Mouse (Mus musculus) adrenal gland, adult 2 months (tissue): Measurements from ENCODE around the gene Setdb1. TPM values are rescaled to one million over a fixed set of nuclear protein-coding genes. Genes with fewer than 3 reads are reported as not detected.
"Not testable (repeated sequence)": the region's sequence is repeated elsewhere in the genome, so short reads cannot be mapped to it uniquely, and the experiment has no call there.

Experiments
- DNase-seq: peaks from one replicate; pipeline ENCODE4 v3.0.0; 2021
- long read RNA-seq: library from polyadenylated mRNA; stranded (forward); transcript quantifications from one replicate; pipeline ENCODE4 v2.0.0, GENCODE M21; 2021
- polyA plus RNA-seq: library from polyadenylated mRNA; depleted of rRNA; stranded (reverse); fragments of >200 nt; gene quantifications from 2 replicates; pipeline ENCODE4 v1.2.3, GENCODE M21; 2012; rRNA removed
- total RNA-seq, 2 experiments: library from RNA; stranded (reverse); gene quantifications; 2 replicates each; pipeline ENCODE4 v1.2.3; 2021

Gene Setdb1
- total RNA-seq (10 to 100 TPM; 20.7 to 21.7 TPM), polyA plus RNA-seq (6.9 and 7.6 TPM in 2 replicates)
- long read RNA-seq, partial matches to known transcripts, result 3 of 7 reads
- long read RNA-seq, other reads (novel, unspliced or antisense), result 4 of 7 reads

GRCm38 (mm10) chr3:95356701-95357449 is at the start of gene Setdb1:
Gene Setdb1, minus strand, starts transcription at chr3:95357202.
- peak; percentile 95 for DNase-seq

GRCm38 (mm10) chr3:95402741-95403140 is 45.7 kb upstream of the Setdb1 start, which contains the start of gene 4930558C23Rik:
Gene 4930558C23Rik, minus strand, starts transcription at chr3:95402841.
- DNase-seq, result no peak

GRCm38 (mm10) chr3:95394385-95394784 is 37.4 kb upstream of the Setdb1 start:
- DNase-seq, result peak; percentile 18

DNA sequence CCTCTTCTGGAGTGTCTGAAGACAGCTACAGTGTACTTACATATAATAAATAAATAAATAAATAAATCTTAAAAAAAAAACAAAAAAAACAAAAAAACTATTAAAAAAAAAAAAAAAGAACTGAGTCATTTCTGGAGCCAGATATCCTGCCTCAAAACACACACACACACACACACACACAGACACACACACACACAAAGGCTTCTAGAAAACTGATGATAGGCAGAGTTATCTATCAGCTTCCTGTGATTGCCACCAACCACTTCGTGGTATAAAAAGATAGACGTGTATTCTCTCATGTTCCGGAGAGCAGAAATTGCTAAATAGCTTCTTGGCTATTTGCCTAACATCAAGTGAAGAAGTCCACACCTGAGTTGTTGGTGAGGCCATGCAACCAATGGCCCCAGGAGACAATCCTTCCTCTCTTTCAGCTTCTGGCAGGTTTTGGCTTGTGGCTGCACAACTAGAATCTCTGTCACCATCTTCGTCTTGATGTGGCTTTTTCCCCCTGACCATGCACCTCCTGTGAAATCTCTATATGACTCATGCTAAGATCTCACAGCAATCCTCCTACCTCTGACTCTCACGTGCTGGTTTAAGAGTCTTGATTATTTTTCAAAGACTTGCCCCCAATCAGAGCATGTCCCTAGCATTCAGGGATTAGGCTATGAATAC is 28.5 kb upstream of the Setdb1 start:
- no peak for DNase-seq

GRCm38 (mm10) chr3:95373208-95373607 is 16.2 kb upstream of the Setdb1 start:
- no peak for DNase-seq

GRCm38 (mm10) chr3:95370101-95370500 is 13.1 kb upstream of the Setdb1 start:
- DNase-seq, result no peak

DNA sequence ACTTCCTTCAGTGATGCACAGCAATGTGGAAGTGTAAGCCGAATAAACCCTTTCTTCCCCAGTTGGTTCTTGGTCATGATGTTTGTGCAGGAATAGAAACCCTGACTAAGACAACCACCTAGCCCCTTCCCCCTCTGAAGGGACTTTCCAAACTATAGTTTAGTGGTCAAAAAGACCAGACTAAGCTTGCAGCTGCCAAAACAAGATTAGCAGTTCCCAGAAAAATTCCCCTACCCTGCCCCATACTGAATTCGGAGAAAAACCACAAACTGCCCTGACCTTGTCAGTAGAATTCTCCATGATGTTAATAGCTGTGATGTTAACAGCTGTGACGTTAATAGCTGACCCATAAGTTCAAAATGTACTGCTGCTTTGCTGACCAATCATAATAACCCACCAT is 3.3 kb upstream of the Setdb1 start:
- DNase-seq, result not testable (repeated sequence)

GRCm38 (mm10) chr3:95357746-95358145 is 744 bp upstream of the Setdb1 start:
- DNase-seq, result no peak

DNA sequence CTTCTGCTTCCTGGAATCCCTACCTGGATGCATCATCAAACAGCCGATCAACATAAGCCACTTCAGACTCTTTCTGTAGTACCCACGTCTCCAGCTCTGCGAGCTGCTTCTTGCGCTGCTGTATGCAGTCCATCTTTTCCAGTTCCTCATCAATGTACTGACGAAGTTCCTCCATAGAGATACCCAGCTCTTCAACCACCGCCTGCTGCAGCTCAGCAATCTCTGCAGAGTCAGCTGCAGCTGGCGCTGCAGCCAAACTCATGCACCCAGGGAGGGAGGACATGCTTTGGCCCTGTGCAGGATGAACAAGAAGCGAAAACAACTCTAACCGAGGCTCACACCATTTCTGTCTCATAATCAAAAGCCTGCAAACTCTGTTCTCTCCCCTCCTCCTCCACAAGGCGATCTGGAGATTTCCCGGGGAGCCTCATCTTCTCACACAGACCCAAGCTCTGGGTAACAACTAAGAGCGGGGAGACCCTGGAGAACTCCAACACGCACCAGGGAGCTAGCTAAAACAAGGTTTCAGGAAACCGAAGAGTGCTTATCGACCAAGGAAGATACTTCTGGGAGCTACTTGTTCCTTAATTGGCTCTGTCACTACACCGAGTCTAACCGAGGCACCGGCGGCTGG is 974 bp downstream of the Setdb1 start:
- peak; percentile 8 for DNase-seq

DNA sequence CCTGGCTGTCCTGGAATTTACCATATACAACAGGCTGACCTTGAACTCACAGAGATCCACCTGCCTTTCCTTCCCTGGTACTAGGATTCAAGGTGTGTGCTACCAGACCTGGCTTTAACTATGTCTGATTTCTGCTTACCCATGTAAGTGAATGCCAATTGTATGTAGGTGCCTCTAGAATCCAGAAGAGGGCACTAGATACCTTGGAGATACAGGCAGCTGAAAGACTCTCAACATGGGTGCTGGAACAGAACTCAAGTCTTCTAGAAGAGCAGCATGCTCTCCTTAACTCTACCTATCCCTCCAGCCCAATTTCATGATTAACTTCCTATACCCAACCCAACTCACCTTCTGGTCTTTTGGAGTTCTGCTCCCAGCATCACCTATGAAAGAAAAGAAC is 7.5 kb downstream of the Setdb1 start:
- DNase-seq, result peak; percentile 15

GRCm38 (mm10) chr3:95348343-95348742 is 8.7 kb downstream of the Setdb1 start:
- DNase-seq, result not testable (repeated sequence)

GRCm38 (mm10) chr3:95346454-95346853 is 10.5 kb downstream of the Setdb1 start:
- DNase-seq, result no peak

- not testable (repeated sequence) for DNase-seq
These were observed 13.5 kb downstream of the Setdb1 start for GRCm38 (mm10) chr3:95343356-95344000.

- no peak for DNase-seq
These were observed 18.8 kb downstream of the Setdb1 start for GRCm38 (mm10) chr3:95338251-95338650.

- no peak for DNase-seq
These were observed 19.7 kb downstream of the Setdb1 start for GRCm38 (mm10) chr3:95337345-95337744.

DNA sequence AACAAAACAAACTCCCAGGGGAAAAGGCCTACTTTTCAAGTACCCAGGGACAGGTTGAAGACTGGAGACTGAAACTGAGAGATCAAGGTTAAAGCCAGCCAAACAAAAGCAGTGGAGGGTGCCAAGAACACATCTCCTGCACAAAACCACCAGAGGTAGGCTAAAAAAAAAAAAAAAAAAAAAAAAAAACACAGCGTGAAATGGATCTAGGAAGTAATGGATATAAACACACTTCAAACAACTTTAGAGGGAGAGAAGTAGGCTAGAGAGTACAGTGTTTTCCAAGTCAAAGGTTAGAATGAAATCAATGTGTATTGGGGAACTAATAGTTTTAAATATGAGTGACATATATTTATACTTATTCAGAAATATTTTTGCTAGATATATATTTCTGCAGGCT is 25.5 kb downstream of the Setdb1 start:
- DNase-seq, result no peak

DNA sequence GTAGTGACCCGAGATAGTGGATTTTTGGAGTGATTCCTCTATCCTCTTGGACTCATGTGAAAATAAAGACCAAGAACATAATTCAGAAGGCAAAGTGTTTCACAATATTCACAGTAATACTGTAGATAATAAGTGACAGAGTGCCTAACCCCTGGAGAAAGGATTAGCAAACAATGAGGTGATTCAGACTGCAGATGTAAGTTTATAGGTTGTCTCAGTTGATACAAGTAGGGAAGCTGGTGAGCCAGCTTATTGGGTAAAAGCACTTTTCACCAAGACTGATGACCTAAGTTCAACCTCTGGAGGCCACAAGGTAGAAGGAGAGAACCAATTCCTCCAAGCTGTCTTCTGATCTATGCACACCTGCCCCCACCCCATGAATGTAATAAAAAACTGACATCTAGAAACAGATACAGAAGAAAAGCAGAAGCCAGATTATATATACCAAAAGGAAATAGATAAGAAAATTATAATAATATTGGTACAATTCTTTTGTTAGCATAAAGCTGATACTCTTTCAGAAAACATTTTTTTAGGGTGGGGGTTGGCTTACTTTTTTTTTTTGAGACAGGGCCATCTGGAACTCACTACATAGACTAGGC is 28.1 kb downstream of the Setdb1 start:
- no peak for DNase-seq

DNA sequence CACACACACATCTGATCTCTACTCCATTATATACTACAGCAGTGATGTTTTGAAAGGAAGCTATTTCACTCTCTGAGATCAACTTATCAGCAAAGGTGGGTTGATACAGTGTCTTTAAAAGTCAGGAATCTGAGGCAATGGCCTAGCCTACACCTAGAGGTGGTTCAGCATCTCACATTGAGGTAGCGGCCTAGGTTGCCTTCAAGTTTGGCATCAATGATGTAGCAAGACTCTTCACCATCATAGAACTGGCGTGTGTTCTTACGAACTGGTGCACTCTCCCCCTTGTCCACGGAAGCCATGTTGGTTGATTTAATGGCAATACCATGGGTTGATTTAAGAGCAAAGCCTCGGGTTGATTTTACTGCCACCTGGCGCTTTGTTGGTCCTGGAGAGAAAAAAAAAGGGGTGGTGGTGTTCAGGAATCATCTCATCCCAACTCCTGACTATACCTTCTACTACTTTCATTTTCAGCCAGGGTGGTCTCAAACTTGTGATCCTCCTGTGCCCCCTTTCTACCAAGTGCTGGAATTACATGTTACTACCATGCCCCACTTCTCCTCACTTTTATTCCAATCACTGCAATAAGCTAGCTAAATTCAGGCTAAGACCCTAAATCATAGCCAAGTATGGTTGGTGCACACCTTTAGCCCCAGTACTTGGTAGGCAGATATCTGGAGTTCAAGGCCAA is 32.4 kb downstream of the Setdb1 start:
- DNase-seq, result no peak

- DNase-seq, result no peak
These were observed 33.6 kb downstream of the Setdb1 start for GRCm38 (mm10) chr3:95323429-95323828.

GRCm38 (mm10) chr3:95319701-95320625 is 37.0 kb downstream of the Setdb1 start:
- DNase-seq, result peak; percentile 60
